Mouse (Mus musculus): Measurements from ENCODE around the gene Ldlrap1.

Gene Ldlrap1

GRCm38 (mm10) chr4:134775234-134775944, 7.6 kb upstream of the Ldlrap1 start:
- DNase-seq (ENCODE audit: extremely low read depth, low read depth, low spot score): no peak

DNA sequence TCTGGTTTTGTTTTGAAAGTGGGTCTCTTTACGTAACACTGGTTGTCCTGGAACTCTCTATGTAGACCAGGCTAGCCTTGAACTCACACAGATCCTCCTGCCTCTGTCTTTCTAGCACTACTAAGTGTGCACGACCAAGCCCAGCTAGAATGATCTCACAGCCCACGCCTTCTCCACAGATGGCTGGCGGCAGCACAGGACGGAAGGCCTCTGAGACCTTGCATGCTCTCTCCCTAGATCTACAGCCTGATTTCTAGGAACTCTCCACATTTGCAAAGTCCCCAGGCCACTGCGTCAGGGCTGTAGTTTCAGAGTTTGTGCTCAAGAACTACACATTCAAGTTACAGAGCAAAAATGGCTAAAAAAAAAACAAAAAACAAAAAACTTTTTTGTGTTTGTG, 6.3 kb upstream of the Ldlrap1 start:
- no peak for DNase-seq (ENCODE audit: extremely low read depth, low read depth, low spot score)

DNA sequence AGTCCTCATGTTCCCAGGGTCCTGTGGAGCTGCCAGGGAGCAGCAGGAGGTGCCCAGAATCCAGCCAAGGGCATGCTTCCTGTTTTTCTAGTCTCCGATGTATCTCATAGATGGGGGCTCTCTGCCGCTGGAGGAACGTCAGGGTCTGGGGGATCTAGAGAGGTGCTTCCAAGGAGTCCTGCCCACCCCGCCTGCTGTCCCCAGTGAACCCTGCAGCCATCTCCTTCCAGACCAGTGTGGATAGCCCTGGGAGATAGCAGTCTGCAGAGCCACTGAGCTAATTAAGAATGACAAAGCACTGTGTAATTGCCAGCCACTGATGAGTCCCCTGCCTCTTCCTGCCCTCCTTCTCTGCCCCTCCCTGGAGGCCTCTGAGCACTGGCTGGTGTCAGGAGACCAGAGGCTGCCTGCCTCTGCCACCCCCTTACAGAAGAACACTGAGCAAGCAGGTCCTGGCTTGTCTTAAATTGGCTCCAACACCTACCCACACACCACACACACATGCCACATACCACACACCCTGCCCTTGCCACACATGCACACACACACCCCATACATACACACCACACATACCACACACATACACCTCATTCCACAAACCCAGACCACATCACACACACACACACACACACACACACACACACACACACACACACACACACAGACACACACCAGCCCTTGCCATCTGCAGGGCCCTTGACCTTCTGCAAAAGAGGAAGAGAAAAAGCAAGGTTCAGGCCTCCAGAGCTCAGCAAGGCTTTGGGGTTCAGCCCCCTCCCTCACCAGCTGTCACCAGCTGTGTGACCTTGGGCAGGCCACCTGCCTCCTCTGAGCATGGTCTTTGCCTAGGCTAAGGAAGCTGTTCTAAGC, 5.2 kb upstream of the Ldlrap1 start:
- peak; percentile 40 for DNase-seq (ENCODE audit: extremely low read depth, low read depth, low spot score)

- no peak for DNase-seq (ENCODE audit: extremely low read depth, low read depth, low spot score)
Measured at GRCm38 (mm10) chr4:134769891-134770290, 2.1 kb upstream of the Ldlrap1 start.

DNA sequence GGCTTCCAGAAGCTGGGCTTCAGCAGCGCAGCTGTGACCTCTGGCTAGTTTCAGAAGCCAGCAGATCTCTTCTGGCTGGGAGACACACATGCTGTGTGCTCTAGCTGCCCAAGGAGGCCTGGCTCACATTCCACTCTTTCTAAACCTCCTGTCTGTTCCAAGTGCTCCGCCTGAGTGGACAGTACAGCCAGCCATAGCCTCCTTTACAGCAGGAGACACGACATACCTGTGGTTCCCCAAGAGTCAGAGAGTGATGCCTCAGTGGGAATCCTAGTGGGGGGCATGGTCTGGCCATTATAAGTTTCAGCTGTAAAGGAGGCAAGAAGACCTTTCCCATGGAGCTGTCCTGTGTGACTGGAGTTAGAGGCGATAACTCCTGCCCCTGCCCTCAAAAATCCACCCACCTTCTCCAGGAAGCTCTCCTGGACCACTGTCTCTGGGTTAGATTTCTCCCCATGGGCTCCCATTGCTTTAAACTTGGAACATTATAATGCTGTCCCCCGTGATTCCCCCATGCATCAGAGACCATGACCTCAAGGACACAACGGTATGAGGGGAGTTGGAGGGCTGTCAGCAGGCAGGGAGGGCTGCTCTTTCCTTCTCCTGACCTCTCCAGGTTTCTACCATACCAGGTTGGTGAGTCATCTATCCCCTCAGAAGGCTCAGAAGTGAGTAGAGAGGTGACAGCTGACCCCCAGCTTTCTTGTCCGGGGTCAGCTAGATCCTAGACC, 1.4 kb upstream of the Ldlrap1 start:
- no peak for DNase-seq (ENCODE audit: extremely low read depth, low read depth, low spot score)

- DNase-seq (ENCODE audit: extremely low read depth, low read depth, low spot score): no peak
Measured at GRCm38 (mm10) chr4:134768226-134768888, 533 bp upstream of the Ldlrap1 start.

- no peak for DNase-seq (ENCODE audit: extremely low read depth, low read depth, low spot score)
Measured at GRCm38 (mm10) chr4:134766904-134767425, 859 bp downstream of the Ldlrap1 start.

- no peak for DNase-seq (ENCODE audit: extremely low read depth, low read depth, low spot score)
Measured at GRCm38 (mm10) chr4:134766277-134766676, 1.5 kb downstream of the Ldlrap1 start.

DNA sequence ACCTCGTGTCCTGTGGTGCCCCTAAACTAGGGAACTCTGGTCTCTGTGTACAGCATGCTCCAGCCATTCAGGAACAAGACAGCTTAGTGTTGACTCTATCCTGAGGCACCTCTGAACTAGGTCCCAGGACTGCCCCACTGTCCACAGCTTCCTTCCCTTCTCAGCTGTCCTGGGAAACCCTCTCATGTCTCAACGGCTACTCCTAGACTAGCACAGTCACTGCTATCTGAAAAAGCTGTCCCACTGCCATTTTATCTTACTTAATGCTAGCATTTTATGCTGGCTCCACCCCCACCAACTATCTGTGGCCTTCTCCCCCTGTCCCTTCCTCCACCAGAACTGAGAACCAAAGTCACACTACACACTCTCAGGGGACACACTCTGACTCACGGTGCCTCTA, 3.5 kb downstream of the Ldlrap1 start:
- DNase-seq (ENCODE audit: extremely low read depth, low read depth, low spot score): no peak

GRCm38 (mm10) chr4:134762360-134762759, 5.5 kb downstream of the Ldlrap1 start:
- DNase-seq (ENCODE audit: extremely low read depth, low read depth, low spot score): no peak

DNA sequence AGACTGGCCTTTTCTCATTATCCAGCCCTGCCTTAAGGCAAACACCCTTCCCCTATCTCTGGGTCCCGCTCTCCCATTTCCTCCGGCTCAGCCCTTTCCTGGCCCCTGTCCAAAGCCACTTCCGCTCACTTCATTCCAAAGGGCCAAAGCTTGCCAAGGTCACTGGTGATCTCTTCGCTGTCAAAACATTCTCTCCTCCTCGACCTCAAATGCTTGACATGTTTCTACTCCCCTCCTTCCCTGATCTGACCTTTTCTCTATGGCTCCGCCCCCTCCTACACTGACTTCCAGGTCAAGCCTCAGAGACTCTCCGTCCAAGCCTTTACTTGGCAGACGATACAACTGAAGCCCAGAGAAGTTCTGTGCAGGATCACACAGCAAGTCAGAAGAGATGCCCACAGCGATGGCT, 7.0 kb downstream of the Ldlrap1 start:
- DNase-seq (ENCODE audit: extremely low read depth, low read depth, low spot score): no peak

GRCm38 (mm10) chr4:134760281-134760680, 7.5 kb downstream of the Ldlrap1 start:
- DNase-seq (ENCODE audit: extremely low read depth, low read depth, low spot score): no peak

DNA sequence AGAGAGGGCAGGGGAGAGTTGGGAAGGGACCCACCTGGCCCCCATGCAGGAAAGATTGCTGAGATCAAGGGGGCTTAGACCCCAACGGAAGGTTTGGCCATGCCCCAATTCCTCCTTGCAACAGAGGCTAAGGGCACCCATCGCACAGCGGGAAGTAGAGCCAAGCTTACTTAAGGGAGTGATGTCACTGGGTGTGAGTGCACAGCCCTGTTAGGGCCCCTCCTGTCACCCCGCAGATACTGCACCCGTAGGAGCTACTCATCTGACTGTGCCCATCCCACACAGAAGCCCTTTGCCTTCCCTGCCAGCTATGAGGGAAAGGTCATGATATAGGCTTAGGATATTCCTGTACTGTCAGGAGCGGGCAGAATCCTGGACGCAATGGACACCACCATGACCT, 8.3 kb downstream of the Ldlrap1 start:
- DNase-seq (ENCODE audit: extremely low read depth, low read depth, low spot score): no peak

DNA sequence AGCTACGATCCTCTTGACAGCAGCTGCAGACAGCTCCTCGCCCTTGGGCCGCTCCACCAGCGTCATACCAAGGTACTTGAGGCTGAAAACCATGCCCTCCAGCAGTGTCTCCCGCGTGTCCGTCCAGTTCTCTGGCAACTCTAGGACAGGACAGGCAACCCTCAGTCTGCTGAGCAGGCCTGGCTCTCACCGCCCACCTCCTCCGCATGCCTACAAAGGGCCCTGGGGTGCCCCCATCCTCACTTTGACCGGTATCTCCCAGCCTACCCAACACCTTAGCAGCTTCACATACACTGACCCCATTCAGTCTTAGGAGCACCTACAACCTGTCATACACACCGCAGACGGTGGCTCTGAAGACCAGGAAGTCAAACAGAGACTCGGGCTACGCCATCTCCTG, 8.9 kb downstream of the Ldlrap1 start:
- DNase-seq (ENCODE audit: extremely low read depth, low read depth, low spot score): no peak

DNA sequence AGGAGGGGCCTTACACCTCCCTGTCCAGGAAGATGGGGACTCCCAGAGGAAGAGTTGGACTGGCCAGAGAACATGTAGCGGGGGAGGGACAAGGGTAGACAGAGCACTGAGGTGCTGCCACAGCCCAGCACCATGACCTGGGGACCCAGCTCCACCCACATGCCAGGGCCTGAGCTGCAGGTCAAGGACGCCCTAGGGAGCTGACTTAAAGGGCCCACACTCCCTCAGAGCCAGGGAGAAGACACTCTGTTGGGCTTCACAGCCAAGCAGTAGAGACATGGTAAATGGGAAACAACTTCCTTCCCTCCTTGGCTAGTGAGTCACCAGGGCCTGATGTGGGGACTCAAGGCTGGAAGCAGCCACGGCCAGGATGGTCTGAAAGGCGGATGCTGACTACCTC, 9.5 kb downstream of the Ldlrap1 start:
- DNase-seq (ENCODE audit: extremely low read depth, low read depth, low spot score): no peak

DNA sequence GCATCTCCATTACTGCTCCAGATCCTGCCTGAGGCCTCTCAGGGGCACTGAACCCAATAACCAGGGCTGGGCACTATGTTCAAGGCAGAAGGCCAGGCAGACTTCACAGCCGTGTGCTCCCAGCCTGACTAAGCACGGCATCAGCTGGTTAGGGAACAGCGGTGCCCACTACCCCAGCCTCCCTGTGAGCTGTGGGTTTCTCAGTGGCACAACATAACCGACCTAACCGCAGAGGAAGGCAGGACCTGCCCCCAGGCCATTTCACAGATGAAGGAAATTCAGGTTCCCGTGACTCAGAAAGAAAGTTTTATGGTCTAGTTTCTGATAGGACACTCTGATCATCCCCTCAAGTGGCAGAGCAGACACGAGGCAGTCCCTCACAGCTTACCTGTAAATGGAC, 10.9 kb downstream of the Ldlrap1 start:
- DNase-seq (ENCODE audit: extremely low read depth, low read depth, low spot score): no peak

- no peak for DNase-seq (ENCODE audit: extremely low read depth, low read depth, low spot score)
Measured at GRCm38 (mm10) chr4:134754941-134755340, 12.9 kb downstream of the Ldlrap1 start.

- no peak for DNase-seq (ENCODE audit: extremely low read depth, low read depth, low spot score)
Measured at GRCm38 (mm10) chr4:134754371-134754770, 13.5 kb downstream of the Ldlrap1 start.

GRCm38 (mm10) chr4:134753516-134754261, 14.1 kb downstream of the Ldlrap1 start:
- DNase-seq (ENCODE audit: extremely low read depth, low read depth, low spot score): no peak

DNA sequence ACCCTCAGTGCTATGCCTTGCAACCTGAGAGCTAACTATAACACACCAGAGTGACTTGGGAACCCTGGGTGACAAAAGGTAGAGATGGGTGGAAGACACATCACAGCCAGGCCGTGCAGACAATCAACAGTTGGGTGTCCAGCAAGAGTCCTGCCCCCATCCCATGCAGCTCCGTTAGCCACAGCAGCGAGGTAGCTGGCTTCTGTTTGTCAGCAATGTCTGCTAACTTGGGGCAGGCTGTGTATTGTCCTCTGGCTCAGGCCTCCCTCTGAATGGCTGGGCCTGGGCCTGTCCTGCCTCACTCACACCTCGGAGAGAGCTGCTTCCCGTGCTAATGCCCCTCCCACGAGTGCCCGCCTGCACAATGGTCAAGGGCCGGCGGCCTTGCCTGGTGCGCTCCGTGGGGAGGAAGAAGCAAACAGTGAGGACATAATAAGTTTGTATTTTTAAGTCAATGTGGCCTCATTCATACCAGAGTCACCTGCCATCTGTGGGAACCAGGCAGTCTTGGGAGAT, 14.9 kb downstream of the Ldlrap1 start:
- no peak for DNase-seq (ENCODE audit: extremely low read depth, low read depth, low spot score)

Measured in fat pad, adult 2 months (tissue).